Mouse (Mus musculus) right cerebral cortex, adult 18-20 months (tissue): ENCODE results near the gene Tmem214.
A peak's percentile ranks its signal among the peaks of the same experiment; 100 is the strongest.

Source experiments
- DNase-seq: peaks from one replicate; pipeline ENCODE4 v3.0.0; 2022; ENCODE audit warnings: mixed read lengths

Tmem214 gene

DNA sequence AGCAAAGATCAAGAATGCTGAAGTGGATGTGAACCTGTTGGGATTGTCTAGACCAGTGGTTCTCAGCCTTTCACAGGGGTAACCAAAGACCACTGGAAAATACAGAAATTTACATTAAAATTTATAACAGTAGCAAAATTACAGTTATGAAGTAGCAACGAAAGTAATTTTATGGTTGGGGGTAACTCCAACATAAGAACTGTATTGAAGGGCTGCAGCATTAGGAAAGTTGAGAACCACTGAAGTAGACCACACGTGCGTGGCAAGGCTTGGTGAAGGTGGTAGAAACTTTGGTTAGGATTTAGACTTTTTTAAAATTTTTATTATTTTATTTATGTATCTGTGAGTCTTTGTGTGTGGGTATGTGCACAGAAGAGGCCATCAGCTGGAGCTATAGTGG lies at the start of gene Tmem214:
Gene Tmem214 (plus strand): TSS at position 301 of the 400 bp plus-strand sequence.
- DNase-seq: no peak

DNA sequence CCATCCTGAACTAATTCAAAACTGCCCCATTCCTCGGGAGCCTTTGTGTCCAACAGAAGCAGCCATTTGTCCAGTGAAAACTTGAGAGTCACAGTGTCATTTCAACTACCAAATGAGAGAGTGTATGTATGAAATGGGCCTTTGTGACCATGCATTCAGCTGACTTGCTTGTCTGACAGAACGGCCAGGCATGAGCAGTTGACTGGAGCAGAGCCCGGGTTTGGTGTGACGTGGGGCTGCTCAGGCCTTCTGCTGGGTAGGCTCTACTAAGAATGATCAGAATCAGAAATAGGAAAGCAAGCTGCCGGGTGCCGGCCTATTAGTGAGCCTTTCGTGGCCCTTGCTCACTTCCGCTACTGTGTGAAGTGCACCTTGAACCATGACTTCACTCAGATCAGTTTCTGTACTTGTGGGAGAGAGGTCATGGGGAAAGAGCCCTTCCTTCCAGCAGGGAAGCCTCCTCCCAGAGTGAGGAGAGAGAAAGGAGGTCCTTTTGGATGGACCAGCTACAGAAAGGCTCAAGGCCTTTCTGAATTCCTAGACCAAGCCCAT lies 49.0 kb upstream of the Tmem214 start:
- peak; percentile 29 for DNase-seq

DNA sequence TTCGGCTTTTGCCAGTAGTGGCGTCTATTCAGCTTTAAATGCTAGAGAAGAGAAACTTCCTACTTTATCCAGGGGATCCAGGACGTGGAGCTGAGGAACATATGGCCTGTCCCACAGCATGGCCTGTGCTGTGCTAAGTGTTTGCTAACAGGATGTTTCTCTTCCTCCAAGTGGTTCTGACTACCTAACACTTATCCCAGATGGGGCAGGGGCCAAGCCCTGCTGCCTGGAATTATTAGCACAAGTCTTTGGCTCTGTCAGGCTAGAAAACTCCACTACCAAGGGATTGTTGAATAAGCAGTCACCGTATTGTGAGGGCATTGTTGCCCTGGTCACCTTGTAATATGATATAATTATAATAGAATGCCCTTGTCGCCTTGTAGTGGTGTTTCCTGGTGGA lies 45.1 kb upstream of the Tmem214 start:
- DNase-seq: no peak

DNA sequence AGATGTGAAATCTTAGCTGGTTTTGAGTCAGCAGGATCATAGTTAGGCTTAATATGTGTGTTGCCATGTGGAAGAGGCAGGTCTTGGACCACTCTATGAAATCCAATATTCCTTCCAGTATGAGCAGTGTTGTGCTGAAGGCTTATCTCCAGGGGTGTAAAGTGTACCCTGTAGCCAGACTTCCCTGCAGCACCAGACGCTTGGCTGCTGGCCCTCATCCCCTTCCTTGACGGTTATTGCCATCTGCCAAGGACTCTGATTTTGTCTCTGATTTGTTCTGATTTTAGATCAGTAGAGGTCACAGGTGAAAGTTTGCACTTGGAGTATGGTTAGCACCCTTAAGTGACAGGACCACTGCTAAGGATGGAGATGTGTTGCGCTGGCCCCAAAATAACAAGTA lies 44.7 kb upstream of the Tmem214 start:
- DNase-seq: no peak

DNA sequence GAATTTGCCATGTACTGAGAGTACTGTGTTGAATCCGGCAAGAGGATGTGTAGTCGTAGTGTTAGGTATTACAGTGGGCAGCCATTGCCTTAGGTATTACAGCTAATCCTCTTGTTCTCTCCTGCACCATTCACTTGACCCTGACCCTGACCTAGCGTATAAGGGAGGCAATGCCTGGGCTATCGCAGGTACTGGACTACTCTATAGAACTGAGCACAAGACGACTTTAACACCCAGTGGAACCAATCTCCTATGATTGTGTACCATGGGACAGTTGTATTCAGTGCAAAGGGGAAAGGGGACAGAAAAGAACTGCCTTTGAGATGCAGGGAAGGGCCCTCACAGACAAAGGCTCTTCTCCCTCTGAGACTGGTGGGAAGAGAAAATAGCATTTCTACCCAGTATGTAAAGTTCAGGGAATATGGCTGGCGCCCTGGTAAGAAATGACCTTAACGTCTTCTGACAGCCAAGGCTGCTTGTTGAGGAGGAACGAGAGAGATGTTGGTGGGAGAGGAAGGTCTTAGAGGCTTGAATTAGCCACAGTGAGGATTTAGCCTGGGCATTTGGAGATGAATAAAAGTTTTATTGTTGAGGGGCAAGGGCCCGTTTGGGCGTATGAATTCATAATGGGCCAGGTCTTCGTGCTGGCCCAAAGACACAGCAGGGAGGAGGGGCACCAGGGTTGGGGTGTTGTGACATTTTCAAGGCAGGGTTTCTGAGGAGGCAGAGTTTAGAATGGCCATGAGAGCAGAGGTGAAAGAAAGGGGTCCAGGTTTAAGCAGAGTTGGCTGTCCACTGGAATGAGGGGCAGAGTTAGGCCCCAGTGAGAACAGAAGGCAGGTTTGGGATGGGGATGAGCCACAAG lies 43.5 kb upstream of the Tmem214 start:
- no peak for DNase-seq

DNA sequence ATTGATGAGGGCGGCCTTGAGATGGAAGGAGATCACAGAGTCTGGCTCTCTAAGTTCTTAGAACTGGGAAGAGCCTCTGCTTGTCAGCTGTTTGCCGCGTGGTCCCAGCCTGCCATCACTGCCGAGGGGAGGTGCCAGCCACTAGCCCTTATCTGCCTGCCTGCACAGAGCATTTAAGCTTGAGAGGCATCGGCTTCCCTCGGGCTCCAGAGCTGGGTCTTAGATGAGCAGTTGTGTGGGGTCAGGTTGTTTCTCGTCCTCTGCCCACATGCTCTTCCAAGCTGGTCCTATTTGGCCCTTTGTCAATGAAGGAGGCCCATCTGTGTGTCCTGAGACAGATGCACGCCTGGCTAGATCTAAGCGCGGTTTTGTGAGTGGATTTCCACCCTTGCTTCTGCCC lies 42.6 kb upstream of the Tmem214 start:
- peak; percentile 26 for DNase-seq

DNA sequence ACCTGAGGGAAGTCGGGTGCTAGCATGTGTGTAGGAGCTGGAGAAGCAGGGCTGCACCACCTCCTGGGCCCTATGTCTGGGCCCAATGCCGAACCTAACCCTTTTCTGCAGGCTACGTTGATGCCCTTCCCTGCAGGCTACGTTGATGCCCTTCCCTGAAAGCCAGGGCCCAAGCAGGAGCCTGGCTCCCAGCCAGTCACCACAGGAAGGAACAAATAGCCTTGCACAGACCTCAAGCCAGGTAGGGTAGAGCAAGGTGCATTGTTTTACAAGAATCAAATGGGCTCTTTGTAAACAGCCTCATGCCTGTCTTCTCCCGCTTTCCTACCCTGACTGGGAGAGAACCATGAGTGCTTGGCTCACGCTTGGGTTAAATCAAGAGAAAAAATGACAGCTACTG lies 42.0 kb upstream of the Tmem214 start:
- no peak for DNase-seq

DNA sequence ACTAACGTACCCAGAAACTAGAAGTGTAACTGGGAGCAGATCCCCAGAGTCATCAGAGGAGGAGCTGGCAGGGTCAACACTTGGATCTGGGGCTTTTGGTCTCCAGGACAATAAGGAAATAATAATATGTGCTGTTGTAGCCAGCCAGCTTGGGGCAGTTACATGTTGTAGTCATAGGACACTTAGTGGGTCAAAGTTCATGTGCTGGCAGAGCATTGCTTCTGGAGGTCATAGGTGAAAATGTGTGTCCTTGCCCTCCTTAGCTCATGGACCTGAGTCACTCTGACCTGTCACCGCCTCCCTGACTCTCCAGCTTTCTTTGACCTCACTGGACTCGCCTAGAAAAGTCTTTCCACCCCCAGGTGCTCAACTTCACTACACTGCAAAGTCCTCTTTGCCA lies 34.4 kb upstream of the Tmem214 start:
- DNase-seq: no peak

DNA sequence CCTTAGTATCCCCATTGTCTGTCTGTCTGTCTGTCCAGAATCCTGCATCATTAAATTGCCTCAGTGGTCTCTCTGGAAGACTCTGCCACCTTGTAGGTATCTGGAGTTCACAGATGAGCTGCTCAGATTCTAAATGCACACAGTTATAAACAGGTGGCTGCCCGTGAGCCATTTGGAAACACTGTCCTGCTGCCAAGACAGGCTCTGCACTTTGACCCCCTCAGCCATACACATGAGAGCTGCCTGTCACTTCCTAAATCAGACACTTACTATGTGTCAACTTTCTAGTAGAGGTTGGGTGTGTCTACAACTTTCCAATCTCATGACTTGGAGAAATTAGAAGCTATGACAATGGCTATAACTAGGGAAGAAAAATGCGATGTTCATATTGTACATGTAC lies 28.1 kb upstream of the Tmem214 start:
- no peak for DNase-seq

DNA sequence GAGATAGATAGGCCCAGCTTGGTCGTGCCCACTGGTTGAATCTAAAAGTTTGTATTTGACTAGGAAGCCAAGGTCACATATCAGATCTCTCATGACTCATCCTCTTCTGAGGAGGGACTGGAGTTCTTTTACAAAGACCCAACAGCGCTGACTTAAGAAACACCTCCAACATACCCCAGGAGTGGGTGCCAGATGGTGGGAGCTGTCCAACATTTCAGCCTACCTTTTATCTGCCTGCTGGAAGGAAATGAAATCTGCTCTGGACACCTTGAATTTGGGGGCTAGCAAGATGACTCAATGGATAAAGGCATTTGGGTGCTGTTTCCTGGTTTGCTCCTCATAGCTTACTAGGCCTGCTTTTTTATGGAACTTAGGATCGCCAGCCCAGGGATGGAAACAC lies 25.9 kb upstream of the Tmem214 start:
- DNase-seq: no peak

DNA sequence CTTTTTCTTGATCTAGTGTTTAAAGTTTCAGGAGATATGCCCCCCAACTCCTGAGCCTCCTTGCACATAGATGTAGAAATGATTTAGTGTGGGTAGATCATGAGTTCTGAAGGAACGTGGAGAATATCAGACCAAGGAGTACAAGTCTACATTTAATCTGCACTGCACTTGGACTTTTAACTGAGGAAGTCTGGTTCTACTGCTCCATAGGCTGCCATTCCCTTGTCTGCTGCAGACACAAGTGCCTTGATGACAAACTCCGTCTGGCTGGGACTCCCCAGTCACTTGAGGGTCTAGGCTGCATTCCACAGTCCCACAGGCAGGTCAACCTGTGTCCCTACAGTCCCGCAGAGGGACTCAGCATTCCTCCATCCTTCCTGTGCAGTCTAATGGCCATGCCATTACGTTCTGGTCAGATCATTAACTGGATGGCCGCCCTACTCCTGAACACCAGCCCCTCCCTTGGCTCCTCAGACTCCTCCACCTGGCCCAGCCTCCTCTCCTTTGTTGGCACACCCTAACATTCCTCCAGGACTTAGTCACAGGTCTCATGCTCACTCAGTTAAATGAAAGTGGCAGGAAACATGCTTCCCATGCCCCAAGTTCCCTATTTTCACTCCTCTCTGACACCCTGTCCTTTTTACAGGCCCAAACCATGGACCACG lies 17.8 kb upstream of the Tmem214 start:
- no peak for DNase-seq

DNA sequence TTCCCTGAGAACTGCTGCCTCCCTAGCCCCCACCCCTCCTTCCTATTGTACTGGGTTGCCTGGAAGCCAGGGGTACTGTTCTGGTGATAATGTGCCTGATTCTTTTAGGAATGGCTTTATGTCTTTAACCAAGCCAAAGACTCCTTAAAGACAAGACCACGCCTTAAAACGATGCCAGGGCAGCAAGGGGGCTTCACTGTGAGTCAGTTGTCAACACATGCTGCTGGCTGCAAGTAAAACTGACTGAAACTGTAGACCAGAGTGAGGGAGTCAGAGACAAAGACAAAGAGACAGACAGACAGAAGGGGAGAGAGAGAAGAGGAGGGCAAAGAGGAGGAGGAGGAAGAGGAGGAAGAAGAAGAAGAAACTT lies 17.3 kb upstream of the Tmem214 start:
- DNase-seq: no peak

DNA sequence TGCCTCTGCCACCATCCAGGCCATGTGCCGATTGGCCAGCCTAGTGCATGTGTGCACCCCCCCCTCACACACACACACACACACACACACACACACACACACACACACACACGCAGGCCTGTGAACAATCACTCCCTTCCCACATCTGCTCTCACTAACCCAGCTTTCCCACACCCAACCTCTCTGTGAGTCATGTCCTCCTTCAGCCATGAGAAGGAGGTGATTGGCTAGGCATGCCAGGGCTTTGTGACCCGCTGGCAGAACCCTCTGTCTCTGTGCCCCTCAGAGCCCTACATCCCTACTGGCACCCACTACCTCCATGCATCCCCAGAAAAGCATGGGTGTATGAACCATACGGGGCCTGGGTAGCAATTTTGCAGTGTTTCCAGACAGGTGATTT lies 14.3 kb upstream of the Tmem214 start:
- no peak for DNase-seq

DNA sequence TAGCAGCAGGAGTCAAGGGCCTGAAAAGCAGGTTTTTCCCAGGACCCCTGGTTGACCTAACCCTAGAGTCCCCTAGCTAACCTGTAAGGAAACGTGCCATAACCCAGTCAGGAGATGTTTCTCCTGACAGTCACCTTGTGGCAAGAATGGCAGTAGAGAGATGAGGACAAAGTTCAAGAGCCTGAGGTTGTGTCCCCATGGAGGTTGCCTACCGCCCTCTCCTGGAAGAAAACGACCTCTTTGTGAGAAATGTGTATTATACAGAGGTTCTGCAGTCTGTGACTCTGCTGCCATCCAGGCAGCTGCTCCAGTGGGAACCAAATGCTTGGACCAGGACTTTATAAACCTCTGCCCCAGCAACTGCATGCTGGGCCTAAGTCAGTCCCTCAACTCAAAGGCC lies 12.1 kb upstream of the Tmem214 start:
- DNase-seq: no peak

DNA sequence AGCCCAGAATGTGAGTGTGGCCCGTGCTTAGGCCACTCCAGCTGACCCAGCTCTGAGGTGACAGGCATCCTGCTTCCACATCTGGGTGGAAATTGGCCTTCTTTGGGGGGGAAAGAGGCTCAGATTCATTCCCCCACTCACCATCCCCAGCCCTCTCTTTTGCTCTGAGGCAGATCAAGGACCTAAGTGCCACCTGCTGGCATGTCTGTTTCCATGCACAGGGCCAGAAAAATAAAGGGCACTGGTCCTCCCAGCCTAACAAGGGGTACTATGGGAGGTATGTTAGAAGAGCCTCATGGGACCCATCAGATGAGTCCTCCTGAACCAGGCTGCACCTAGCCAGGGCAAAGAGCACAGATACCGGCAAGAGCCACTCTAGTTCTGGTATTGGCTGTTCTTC lies 11.7 kb upstream of the Tmem214 start:
- no peak for DNase-seq

DNA sequence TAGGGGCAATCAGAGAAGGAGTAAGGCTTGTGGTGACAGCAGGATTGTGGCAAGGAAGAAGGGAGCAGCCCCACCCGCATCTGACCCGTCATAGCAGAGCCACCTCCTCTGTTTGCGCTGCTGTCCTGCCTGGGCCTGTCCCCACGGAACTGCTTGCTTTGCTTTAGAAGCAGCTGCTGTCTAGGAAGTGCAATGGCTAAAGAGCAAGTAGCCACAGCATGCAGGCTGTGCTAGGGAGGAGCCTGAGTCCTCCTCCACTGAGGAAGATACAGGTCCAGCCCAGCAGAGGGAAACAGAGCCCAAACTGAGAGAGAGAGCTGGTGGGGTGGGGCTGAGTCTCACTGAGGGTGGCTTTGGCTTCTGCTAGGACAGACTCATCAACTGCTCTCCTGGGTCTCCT lies 4.0 kb upstream of the Tmem214 start:
- DNase-seq: no peak

DNA sequence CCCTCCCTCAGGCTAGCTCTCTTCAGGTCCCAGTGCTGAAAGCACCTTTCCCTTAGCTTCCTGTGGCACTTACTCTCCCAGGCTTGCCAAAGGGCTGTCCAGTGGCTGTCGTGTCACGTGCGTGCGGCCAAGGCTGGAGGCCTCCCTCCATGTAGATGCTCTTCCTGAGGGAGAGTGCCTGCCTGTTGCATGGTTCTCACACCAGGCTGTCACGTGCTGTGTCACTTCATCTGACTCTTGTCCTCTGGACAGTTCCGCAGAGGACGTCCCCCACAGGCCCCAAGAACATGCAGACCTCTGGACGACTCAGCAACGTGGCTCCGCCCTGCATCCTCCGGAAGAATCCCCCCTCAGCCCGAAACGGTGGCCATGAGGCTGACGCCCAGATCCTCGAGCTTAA lies 3.5 kb upstream of the Tmem214 start:
- no peak for DNase-seq

DNA sequence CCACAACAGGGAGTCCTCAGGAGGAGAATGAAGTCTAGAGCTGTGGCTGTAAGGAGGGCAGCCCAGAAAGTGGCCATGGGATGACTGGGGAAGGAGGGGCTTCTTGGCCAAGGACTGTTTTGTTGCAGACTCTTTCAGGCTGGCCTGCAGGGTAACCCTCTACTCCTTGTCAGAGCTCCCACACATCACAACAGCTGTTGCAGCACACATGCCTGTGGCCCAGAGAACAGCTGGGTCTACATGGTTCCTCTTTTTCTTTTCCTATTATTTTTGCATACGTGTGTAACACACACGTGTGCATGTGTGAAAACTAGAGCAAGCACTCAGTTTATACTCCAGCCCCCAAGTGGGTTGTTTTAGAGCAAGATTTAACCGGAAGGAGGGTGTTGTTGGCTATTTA lies 941 bp upstream of the Tmem214 start:
- no peak for DNase-seq

DNA sequence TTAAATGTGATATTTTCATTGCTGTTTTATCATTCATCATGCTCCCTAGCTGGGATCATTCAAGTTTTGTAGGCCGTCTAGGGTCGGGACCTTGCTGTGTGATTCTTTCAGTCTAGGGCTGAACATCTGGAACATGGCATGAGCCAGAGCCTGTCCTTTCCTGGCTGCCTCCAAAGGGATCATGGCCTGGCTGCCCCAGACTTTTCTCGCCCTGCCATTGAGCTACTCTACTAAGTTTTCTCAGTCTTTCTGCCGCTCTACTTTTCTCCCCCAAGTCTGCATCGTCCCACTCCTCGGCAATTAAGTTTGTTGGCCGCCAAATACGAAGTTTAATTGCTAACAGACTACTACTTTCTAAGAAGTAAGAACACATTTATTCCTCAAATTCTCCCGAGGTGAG lies 1.2 kb downstream of the Tmem214 start:
- no peak for DNase-seq

DNA sequence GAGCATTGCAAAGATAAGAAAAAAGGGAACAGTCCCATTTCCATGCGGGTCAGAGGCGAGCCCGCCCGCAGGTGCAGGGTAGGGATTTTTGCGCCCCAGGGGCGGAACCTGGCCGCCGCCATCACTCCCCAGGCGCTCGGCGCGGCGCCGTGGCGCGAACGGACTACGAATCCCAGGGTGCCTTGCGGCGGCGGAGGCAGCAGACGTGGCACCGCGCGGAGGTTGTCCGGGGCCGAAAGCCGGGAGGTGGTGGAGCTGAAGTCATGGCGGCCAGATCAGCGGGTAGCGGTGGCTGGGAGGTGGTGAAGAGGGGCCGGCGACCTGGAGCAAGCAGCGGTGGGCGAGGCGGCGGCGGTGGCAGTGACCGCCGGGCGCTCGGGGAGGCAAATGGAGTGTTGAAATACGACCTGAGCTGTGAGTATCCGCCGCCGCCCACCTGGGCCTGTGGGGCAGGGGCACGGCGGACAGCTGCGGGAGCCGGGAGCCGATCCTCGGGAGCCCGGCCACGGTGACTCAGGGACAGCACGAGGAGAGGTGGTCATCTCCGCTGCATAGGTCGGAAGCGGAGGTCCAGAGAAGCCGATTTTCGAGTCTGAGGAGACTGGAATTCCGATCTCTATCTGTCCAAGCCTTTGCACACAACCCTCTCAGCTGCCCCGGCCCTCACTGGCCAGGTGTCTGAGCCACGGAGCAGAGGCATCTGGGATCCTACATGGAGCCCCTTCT lies 1.8 kb downstream of the Tmem214 start:
- peak; percentile 94 for DNase-seq

DNA sequence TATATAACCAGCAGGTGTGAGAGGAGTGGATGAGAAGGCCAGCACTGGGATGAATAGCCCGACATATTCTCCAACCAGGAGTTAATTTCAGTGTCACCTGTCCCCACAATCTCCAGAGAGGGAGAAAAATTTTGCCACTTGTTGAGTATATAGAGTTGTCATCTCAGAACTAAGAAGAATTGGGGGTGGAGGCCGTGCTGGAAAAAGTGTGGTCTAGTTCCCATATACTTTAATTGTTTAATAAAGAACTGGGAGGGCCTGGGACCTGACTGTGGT lies 2.3 kb downstream of the Tmem214 start:
- no peak for DNase-seq

DNA sequence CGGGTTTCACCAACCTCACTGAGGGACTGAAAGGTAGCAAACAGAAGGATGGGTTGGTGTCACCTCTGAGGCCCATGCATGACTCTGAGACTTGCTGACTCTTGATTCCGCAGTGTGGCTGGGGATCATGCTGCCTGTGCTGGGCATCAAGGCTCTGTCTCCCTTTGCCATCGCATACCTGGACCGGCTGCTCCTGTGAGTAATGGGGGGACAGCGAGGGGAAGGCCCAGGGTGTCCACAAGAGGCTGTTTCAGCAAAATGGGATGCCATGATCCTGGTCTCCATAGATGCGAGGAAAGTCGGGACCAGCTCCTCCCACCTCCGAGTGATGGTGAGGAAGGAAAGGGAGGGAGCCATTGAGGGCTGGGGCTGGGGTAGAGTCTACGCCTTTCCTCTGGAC lies 4.8 kb downstream of the Tmem214 start:
- no peak for DNase-seq

DNA sequence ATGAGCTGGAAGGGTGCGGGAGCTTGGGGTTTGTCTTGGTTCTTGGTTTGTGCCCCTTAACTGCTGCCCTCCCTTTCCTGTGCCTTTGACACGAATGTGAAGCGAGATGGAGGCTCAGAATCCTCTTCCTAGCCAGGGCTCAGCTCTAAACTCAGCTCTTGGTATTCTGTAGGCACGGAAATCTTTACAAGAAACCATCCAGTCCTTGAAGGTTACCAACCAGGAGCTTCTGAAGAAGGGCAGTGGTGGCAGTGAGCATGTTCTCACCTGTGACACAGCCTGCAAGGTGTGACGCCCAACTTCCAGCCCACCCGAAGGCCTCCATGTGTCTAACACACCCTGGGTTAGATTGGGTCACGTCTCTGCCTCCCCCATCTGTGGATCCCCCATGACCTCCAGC lies 6.6 kb downstream of the Tmem214 start:
- DNase-seq: no peak

DNA sequence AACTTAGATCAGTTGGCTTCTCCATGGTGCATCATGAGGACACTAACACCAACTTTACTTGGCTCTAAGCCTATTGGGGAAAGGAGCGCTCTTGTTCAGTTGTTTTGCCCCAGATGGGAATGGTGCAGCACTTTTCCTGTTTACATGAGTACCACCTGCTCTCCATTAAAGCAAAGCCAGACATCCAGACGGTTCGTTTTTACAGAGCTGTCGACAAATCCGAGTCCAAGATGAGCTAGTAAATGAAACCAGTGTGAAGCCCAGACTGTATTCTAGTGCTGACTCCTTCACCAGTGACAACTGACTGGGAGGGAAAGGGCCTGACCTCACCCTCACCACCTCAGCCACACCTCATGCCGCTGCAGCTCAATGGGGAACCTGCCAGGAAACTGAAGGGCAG lies 10.8 kb downstream of the Tmem214 start:
- DNase-seq: no peak
